Mouse (Mus musculus): ENCODE results near the gene Nodal.

GRCm38 (mm10) chr10:61418131-61418900, 544 bp downstream of the Nodal start:
- TF ChIP-seq CTCF (conservative IDR thresholded peaks at IDR 0.05 in 1 of 2, IDR thresholded peaks at IDR 0.05 in 1 of 2; ENCODE audit: low read depth in 2 of 2, low read length in 2 of 2) (no peak), E2F4 (IDR thresholded peaks at IDR 0.05; ENCODE audit: insufficient replicate concordance, low read depth, low read length) (no peak), RCOR1 (conservative IDR thresholded peaks at IDR 0.05; ENCODE audit: low read depth, low read length) (no peak), POLR2A (IDR thresholded peaks at IDR 0.05; ENCODE audit: low read depth, low read length) (no peak), MAX (IDR thresholded peaks at IDR 0.05; ENCODE audit: low read length) (no peak), TCF12 (IDR thresholded peaks at IDR 0.05; ENCODE audit: low read depth, low read length) (no peak)

All from CH12.LX (cell line).